Mouse (Mus musculus) CD4-positive, CD25-positive, alpha-beta regulatory T cell, adult 4 months (primary cell): ENCODE data around the gene Slc25a33. TPM values are rescaled to one million over a fixed set of nuclear protein-coding genes. Genes with fewer than 3 reads are reported as not detected.

Experiments
- ATAC-seq: one replicate; pipeline ENCODE4 v1.8.0; 2017
- polyA plus RNA-seq, 2 experiments: library from polyadenylated mRNA; unstranded; fragments of 100-300 nt; shearing (Covaris generic); gene quantifications; one replicate each; pipeline ENCODE4 v1.2.1; 2017

Slc25a33 gene
- polyA plus RNA-seq, 2 experiments from 2014 or later, result 4.6 to 5.7 TPM

DNA sequence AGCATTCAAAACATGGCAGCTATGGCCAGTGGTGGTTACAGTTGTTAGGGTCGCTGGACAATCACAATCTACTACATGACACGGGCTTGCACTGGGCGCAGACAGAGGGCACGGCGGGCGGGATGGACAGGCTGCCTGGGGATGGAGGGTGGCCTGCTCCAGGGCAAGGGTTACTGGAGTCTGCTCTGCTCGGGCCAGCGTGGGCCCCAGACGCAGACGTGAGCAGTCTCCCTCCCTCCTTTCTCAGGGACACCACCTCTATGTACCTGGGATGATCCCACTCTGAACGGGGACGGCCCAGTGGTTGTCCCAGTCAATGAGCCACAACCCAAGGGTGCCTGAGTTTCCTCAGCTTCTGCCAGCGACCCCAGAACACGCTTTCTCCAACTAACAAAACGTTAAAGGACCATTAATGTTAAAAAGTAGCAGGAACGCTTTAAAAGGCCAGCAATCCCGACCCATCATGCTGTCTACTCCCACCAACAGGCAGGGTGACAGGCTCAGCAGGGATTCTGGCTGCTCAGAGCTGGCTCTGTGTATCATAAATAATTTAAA, 49.1 kb downstream of the Slc25a33 start:
- ATAC-seq, result no peak

DNA sequence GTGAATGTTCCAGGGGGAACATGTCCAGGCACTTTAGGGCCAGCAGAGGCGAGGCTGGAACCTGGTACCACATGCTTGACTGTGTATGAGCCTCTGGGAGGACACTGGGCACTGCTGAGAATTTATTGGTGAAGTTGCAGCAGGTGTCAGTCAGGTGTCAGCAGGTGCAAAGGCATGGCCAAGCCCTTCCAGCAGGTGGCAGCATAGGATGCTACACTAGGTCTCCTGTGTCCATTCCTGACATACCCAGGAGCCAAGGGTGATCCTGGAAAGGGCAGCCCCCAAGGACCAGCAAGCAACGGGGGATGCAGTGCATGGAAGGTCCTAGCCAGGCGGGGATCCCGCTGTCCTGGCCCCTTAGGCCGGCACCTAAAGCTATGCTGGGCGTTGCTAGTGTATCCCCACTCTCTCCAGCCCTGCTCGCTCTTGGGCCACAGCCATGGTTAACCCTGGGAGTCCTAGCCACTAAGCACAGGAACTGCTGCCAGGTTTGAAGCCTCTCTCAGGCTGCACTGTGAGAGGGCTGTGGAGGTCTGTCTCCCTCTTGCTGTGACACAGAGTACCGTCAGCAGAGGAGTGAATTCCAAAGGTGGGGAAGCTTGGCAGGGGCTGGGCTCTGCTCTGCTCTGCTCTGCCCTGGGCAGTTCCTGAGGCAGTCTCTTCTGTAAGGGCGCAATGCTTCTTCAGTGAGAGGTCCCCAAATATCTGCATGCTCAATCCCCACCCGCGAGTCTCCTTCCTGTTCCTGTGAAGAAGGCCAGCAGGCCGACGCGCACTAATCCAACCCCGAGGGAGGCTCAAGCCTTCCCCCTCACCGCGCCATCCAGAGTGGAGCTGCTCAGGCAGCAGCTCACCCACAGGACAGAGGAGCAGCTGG, 50.0 kb downstream of the Slc25a33 start:
- peak; percentile 60 for ATAC-seq

DNA sequence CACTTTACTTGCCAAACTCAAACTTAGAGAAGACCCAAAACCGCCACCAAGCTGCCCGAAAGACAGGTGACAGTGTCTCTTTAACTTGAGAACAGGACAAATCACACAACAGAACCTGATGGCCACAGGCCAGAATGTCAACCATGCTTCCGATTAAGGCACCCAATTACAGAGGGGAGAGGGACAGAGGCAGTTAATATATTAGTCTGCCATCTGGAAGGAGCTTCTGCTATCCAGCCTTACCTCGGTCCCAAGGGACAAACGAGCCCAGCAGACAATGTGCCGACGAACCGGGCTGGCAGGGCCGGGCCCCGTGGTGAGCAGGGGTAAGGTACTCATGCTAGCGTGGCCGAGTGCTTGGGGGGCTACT, 51.1 kb downstream of the Slc25a33 start:
- no peak for ATAC-seq

DNA sequence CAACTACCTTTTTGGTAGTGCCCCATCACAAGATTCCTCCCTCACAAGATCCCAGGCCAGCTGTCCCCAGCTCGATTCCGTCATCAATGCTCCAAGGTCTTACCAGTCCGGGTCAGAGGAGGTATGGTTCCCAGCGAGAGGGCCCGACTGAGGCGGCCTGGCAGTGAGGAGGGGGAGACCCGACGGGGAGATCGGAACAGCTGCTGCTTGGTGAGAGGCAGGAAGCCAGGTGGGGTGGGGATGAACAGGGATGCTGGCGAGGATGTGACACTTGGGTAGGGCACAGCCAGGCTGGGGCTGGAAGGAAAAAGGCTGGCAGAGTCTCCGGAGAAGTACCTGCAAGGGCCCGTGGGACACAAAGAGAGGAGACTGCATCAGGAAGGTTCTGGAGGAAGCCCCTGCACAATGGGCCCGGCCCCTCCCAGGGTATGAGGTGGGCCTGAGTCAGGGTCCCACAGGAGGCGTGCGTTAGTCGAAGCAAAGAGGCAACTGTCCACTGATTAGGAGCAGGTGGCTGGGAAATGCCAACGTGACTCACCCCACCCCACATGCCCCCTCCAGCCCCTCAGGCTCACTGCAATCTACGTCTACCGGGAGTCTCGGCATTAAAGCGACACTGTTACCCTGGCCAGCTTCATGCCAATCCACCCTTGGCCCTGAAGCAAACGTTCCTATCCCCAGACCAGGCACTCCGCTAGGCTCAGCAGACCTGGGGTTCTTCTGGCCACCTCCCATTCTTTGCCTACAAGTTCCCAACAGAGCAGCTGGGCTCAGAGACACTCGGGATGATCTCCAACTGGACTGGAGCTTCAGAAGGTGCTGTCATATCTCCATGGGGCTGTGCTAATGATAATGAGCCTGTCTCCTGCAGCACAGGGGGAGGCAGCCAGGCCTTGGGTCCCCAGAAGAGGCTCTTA, 51.7 kb downstream of the Slc25a33 start:
- ATAC-seq, result no peak

DNA sequence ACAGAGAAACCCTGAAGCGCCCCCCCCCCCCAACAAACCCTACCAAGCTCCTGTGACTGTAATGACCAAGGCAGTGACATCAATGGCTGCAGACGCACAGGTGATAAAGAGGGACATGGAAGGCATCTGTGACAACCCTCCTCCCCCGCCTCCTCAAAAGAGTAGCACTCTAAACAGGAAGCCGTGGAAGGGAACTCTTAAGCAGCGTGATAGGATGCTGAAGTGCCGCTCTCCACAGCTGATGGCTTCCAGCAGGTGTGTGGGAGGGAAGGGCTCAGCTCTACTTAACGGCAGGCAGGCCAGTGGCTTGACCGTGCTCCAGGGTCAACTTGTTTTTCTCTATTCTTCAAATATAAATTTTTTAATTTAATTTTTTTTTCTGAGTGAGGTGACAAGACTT, 52.9 kb downstream of the Slc25a33 start:
- ATAC-seq, result peak; percentile 76

DNA sequence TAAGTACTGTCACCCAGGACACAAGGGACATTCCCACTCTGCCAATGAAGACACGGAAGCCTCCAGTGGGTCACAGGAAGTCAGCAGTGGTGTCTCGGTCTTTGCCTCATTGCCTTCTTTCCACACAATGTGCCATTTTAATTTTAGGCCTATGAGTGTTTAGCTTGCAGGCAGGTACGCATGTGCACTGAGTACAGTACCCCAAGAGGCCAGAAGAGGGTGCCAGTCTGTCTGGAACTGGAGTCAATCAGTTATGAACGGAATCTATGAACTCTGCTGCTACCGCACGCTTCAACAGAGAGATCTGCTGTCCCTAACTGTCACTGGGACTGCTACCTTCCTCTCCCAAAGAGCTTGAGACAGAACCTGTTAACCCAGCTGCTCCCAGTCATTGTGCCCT, 54.4 kb downstream of the Slc25a33 start:
- no peak for ATAC-seq

DNA sequence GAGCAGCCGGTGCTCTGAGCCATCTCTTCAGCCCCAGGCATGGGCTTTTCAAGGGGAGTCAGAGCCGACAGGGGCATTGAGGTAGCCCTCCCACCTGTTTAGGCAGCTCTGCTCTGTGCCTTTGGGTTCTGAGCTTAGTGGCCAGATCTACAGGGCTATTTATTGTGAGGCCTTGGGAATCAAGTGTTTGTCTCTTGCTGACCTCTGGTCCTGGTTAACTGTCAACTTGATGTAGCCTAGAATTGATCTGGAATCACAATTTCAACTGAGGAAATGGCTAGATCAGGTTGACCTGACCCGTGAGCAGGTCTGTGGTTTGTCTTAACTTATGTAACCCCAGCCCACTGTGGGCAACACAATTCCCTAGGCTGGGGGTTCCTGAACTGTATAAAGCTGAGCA, 59.5 kb downstream of the Slc25a33 start:
- no peak for ATAC-seq

DNA sequence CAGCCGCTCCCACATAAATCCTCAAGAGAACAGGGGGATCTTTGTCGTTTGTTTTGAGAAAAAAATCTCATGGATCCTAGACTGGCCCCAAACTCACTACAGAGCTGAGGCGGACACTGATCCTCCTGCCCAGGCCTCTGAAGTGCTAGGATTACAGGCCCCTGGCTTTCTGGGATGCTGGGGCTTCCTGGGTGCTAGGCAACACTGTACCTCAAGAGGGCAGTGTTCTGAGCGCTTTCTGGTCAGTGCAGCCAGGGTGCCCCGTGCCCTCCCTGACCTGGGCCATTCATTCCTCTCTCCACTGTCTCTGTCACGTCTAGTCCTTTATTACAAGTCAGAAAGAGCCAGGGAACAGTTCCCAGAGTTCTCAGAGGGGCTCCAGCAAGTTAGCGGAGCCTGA, 62.1 kb downstream of the Slc25a33 start:
- ATAC-seq, result no peak

DNA sequence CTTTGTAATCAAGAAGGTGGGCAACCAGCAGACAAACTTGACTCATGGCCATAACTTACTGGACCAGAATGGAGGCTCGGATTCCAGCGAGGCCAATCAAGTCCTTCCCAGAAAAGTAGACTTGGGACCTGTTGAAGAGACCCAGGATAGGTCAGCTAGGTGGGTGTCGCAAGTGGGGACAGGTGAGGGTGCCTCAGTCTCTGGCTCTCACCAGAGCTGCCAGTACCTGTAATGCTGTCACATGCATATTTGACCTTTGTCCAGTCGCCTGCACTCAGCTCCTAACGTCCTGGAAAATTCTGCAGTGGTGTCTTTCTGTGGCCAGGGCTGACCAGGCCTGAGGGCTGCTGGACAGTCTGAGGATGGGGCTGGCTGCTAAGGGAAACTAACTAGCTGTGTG, 62.6 kb downstream of the Slc25a33 start:
- ATAC-seq, result no peak

DNA sequence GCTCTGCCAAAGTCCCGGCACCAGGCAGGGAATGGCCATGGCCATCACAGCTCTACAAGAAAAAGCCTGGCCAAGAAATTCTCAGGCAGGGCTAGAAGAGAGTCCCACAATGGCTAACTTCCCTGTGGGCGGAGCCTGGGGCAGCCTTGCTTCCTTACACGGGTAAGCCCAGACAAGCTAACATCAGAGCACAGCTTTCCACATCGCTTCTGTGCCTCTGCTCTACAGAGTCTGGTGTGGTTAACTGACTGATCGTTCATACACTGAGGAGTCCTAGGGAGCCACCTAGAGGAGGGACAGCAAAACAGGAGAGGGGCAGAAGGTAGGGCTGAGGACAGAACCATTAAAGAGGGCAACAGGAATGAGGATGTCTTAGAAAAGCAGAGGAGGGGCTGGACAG, 63.6 kb downstream of the Slc25a33 start:
- ATAC-seq, result peak; percentile 99

DNA sequence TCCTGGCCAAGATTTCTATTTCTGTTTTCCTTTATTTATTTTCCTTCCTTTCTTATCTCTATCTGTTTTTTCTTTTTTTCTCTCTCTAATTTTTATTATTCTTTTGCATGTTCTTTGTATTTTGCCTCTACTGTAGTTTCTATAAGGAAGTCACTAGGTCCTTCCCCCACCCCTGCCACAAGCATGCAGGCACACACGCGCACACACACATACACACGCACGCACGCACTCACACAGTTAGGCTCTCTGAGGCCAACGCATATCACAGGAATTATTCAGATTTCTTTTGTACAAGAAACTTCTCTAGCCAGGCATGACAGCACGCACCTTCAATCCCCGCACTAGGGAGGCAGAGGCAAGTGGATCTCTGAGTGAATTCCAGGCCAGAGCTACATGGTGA, 68.1 kb downstream of the Slc25a33 start:
- no peak for ATAC-seq

DNA sequence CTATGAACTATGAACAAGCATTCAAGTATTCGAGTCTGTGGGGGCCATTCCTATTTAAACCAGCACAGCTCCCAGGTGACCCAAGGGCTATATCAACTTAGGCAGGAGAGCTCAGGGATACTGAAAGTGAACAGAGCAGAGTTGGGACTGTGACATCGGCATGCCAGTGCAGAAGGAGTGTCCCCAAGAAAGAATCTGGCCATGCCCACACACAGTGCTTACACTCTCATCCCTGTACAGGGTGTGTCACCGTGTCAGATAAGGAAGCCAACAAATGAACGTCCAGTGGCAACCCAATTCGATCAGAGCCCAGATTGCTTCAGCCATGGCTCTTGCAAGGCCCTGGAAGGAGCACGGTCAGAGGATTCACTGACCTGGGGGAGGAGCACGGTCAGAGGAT, 68.8 kb downstream of the Slc25a33 start:
- no peak for ATAC-seq

DNA sequence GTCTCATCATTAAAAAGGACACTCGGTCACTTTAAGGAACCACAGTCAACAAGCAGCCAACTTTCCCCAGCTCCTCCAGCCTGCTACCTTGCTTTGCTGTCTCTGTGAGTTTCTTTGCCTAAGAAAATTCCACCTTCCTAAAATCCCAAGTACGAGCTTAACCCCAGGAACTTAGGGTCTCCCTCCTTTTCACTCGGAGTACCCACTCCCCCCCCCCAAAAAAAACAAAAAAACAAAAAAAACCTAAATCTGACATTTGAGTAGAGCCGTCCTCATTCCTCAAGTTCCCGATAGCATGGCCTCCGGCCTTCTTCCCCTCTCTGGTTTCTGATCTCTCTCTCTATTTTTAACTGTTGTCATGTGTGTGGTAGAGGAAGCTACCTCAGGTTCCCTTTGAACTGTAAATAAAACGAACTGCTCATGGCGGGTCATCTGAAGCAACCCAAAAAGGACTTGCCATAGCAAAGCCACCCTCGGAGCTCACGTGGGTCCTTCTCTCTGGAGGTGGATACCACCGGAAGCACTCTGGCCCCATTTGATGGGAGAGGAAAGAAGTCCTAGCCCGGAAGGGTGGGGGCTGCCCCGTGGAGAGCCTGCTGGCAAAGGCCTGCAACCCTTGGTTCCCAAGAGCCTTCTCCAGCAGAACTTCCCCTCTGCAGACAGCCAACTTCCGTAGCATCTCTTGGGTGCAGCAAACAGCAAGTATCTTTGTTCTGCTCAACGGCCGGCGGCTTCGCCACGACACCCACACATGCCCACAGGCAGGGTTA, 71.7 kb downstream of the Slc25a33 start, which contains the start of gene Pik3cd:
Gene Pik3cd, minus strand, starts transcription at position 362 of the 770 bp plus-strand sequence.
- peak; percentile 30 for ATAC-seq

DNA sequence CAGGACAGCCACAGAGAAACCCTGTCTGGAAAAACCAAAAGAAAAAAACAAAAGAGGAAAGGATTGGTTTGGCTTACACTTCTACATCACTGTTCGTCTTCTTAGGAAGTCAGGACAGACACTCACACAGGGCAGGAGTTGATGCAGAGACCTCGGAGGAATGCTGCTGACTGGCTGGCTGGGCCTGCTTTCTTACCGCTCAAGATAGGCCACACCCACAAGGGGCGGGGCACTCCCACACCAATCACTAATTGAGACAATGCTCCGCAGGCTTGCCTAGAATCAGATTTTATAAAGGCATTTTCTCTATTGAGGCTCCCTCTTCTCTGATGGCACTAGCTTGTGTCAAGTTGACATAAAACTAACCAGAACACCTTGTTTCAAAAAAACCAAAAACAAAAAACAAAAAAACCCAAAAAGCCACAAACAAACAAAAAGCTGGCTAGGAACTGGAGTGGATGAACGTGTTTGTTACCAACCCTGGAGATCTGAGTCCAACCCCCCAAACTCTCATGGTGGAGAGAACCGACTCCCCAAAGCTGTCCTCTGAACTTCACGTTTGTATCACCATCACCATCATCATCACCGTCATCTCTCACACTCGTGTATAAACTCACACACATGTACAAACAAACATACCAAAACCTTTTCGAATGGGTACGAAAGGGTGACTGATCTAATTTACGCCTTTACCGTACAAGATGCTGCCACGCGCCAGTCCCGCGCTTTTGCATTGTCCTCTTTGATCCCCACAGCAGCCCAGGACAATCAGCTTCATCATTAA, 72.5 kb downstream of the Slc25a33 start:
- peak; percentile 52 for ATAC-seq

DNA sequence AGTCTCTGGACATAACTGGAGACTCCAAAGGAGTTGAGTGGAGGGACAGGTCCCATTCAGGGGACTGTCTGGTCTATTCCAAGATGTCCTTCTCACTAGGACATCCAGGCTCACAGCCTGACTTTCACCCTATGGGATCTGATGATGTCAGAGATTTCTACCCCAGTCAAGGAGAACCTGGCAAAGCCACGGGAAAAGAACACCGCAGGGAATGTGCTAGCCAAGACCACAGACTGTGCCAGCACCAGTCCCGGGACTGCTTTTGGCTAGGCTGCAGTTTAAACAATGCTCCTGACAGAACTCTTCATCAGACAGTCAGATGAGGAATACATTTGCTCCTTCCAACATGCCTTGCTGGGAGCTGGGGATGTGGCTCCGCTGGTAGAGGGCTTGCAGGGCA, 74.1 kb downstream of the Slc25a33 start:
- ATAC-seq, result no peak

DNA sequence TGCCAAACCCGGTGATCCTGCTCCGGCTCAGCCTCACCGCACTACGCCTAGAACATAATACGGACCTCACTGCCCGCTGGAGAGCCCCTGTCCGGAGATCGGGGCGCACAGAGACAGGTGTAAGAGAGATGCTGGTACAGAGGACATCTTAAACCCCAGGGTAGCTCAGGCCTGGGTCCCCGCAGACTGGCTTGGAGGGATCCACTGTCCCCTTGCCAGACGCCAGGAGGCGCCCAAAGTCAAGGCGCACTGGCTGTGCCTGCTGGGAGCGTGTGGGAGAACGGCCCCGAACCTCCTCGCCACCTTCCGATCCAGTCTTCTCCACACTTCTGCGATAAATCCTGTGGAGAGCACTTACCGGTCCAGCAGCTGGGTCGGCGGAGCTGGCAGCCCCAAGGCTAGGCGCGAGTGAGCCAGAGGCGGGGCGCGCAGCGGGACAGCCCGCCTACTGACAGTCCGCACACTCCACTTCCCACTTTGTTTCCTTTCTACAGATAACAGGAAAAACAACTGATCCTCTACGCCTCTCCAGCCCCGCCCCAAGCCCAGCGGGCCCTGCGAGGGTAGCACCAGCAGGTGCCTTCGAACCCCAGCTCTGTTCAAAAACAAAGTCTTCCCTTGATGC, 75.8 kb downstream of the Slc25a33 start:
- peak; percentile 16 for ATAC-seq

DNA sequence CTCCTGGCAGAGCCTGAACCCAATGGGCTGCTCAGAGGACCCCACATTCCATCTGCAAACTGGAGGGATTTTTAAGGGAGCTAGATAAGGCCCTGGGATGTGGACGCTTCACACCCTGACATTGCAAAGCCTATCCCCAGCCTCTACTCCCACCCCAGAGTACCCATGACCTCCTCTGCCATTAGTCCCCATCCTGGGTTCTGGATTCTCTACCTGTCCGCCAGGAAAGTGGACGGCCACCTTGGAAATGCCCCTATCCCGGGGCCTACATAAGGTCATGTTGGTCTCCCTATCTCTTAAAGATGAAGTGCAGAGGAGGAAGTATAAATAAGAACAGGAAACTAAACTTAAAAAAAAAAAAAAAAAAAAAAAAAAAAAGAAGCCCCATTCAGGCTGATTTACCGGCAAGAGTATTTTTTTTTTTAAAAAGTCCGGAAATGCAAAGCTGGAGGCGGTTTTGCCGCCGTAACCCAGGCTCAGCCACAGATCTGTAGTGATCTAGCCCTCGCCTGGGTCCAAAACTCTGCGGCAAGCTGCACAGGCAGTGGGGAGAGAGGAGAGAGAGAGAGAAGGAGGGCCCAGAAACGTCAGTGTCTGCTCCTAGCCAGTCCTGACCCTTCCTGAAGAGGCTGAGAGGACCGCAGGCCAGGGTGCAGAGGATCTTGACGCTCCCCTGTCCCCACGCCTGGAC, 76.4 kb downstream of the Slc25a33 start:
- peak; percentile 50 for ATAC-seq

DNA sequence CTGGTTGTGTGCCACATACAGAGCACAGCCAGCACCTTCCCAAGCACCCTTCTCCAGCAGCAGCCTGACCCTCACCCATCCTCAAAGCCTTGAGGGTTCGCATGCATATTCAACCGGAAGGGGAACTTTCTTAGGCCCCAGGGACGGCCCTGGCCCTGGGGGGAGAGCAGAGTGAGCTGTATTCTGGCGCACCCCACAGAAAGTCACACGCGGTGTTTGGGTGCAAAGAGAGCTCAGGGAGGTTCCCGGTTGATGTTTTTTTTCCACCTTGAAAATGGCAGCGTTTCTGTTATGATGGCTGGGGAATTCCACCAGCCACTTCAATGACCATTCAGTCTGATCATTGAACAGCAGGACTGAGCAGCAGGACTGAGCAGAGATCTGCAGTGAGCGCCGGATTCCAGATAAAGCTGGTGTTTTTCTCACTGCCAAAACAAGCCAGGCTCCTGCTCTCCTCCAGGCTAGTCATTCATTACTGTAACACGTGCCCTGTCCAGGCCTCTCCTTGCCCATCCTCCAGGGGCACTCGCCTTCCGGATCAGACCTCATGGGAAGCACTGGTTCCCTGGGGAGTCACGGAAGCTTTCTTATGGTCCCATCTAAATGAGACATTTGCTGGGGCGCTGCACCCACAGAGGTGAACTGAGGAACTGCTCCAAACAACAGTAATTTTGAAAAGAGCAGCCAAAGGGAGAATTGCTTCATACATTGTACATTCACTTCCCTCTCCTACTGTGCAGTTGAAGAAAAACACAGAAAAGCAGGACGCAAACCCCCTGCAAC, 77.7 kb downstream of the Slc25a33 start:
- ATAC-seq, result peak; percentile 36
